Mouse (Mus musculus) hindlimb bud, embryonic 11.5 days (tissue): ENCODE measurements at regions not wholly inside any gene's neighbourhood (a gene's known extent, or its start where the extent isn't known, plus 50 kb on each side); places are given as distances from the start of the nearest gene placed in this dataset.

Experiments
- DNase-seq: peaks from one replicate; pipeline ENCODE4 v3.0.0-alpha.2; 2012; ENCODE audit warnings: low read depth, low spot score; ENCODE audit errors: extremely low spot score

DNA sequence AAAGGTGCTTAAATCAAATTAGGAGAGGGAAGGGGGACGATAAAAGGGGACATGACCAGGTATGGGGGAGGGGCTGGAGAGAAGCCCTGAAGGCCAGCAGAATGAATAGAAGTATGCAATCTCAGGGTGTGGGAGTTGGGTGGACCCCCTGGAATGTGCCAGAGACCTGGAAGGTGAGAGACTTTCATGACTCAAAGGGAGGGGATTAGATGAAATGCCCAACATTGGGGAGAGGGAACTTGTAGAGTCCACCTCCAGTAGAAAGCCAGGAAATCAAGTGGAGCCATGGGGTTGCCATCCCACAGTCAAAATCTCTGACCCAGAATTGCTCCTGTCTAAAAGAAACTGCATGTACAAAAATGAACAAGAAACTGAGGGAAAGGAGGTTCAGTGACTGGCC lies 666.5 kb downstream of the Cps1 start:
- no peak for DNase-seq

DNA sequence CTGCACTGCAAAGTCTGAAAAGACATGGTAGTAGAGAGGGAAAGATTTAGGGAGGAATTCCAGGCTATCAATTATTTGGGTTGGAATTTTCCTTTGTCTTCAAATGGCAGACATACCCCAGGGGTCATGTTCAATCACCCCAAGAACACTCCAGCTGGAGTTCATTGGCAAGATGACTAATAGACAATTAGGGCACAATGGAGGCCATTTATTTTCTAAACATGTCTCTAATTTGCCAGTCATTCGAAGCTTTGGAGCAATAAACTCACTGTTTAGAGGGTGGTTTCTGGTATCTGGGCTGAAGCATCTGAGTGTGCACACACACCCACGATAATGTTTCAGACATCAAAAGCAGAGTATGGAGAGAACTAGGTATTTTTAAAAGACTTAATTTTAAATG lies 672.2 kb downstream of the Cps1 start:
- DNase-seq = peak; percentile 46

DNA sequence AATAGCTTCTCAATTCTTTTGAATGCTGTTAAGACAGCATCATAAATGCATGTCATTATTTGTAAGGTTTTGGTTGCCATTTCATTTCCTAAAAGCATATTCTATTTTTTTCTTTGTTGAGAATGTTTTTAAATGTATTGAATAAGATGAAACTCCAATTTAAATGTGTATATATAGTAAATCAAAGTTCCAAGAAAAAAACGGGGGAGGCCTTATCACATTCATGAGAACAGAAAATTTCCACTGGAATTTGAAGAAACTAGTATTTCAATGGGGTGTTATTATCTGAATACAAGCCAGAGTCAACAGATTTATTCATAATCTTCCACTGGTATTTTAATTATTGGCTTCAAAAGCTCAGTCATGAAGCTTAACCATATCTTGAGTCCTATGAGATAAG lies 672.7 kb downstream of the Cps1 start:
- no peak for DNase-seq

DNA sequence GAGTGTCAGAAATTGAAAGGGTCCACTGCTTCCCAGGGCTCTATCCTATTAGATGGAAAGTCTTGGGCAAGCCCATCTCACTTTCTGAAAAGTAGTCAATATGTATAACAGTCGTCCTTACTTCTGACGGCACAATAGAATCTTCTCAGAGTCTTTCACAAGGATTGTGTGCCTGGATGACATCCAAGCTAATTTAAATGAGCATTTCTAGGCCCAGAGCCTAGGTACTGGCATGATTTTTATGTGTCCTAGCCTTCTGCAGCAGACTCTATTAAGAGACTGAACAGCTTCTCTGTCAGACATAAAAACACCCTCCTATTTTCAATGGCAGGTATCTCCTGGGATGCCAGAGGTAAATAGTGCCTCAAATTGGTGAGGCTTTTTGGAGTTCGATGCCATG lies 680.5 kb downstream of the Cps1 start:
- no peak for DNase-seq

DNA sequence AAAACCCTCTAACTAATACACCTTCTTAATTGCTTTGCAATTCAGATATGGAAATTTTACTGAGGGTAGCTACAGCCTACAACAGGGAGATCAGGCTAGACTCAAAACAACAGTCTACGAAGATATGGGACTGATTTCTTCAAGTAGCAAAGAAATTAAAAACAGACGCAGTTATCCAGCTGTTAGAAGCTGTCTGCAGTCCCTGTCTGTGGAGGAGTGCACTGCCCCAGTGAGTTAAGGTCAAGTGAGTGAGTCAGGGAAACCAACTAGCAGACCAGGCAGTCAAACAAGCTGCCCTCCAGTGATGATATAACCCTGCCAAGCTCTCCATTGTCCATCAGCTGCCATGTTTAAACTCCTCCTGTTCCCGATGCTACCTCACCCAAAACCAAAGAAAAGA lies 697.3 kb downstream of the Cps1 start:
- no peak for DNase-seq

DNA sequence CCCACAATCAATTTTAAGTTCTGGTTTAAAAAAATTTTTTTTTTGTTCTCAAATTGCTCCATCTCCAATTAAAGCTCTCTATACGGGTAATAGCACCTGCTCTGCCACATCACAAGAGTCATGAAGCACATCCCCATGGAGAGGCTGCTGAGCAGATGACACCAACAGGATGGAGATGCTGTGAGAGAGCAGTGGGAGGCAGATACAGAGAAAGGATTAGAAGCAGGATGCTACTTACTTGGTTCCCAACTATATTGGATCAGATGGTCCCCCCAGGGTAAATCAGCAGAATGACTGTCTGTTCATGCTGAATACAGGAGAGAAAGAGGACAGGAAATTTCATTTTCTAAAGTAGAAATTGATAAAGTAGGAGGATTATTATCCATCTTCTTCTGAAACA lies 725.2 kb downstream of the Cps1 start:
- DNase-seq = no peak

DNA sequence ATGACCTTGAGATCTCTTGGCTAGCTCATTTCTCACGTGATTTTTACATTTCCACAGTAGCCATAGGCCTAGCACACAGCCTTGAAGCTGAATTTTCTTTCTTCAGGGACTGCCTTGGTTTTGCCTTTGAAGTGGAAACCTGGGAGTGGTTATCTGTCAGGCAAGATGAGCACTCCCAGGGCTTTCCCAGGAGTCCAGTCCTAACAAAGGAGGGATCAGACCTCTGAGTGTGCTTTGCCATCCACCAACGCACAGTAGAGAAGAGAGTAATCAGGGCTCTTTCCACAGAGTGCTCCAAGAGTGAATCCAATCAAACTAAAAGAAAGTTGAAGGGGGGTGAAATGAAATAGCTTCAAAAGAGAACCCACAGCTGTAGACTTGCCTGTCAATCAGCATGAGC lies 770.7 kb downstream of the Cps1 start:
- no peak for DNase-seq

DNA sequence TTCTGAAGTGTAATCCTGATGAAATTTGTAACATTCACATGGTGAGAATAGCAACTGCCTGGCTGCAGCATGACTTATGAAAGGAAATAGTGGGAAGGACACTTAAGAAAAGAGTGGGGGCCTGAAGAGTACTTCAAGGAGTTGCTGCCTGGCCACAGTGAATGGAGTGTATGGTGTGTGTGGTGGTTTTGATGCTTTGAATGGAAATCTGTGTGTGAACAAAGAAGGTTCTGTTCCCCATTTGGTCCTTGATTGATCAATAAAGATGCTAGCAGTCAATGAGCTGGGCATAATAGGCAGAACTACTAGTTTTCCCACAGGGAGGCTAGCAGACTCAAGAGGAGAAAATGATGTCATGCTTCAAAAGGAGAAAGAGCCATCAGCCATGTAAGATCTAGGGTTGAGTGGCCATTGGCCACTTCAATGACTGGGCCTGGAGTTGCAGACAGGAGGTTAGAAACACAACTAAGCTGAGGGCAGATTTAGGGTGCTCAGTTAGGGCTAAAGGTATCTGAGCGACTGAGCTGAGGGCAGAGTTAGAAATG lies 772.0 kb downstream of the Cps1 start:
- no peak for DNase-seq

DNA sequence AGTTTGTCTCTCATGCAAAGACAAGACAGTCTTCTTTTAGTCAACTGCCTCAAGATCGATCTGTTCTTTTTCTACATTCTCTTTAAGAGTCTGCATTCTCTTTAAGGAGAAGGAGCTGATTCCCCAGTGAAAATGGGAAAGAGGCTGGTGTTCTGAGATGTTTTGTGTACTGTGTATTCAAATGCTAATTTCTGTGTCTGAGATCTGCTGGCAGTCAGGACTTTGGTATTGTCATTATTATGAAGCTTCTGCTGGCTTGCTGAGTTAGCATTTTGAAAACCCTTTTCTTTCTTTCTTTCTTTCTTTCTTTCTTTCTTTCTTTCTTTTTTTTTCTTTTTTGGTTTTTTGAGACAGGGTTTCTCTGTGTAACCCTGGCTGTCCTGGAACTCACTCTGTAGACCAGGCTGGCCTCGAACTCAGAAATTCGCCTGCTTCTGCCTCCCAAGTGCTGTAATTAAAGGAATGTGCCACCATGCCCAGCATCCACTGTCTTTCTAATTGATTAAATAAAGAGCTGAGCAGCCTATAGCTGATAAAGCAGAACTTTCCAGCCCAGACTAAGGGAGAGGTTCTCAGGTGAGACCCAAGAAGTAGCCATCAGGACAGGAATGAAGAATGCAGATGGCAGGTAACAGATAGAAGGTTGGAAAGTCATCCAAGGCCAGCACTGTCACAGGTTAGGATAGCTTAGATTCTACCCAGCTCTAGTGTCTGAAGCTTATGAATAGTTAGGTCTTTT lies 813.1 kb downstream of the Cps1 start:
- DNase-seq = no peak

DNA sequence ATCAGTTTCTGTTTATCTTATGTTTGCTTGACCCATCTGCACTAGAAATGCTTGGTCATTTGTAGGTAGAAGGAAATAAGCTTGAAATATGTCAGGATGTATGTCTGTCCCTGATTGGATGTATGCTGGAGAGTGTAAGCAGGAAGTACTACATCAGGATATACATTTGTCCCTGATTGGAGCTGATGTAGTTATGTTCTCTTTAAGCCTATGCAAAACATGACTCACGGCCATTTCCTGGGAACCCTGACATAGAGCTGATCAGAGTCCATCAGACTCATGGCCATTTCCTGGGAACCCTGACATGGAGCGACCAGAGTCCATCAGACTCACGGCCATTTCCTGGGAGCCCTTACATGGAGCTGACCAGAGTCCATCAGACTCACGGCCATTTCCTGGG lies 858.6 kb downstream of the Cps1 start:
- DNase-seq = no peak
